Mouse (Mus musculus): ENCODE results near the gene Cep83.

Gene Cep83

GRCm38 (mm10) chr10:94825951-94826350, 137.5 kb downstream of the Cep83 start:
- in situ Hi-C loops (cut with MboI; ENCODE audit: low sequenced_read_pairs) = no loop called here

GRCm38 (mm10) chr10:94826436-94826835, 138.0 kb downstream of the Cep83 start:
- in situ Hi-C loops (cut with MboI; ENCODE audit: low sequenced_read_pairs) = no loop called here

GRCm38 (mm10) chr10:94827325-94827724, 138.9 kb downstream of the Cep83 start:
- in situ Hi-C loops (cut with MboI; ENCODE audit: low sequenced_read_pairs) = no loop called here

GRCm38 (mm10) chr10:94827890-94828733, 139.7 kb downstream of the Cep83 start:
- in situ Hi-C loops (cut with MboI; ENCODE audit: low sequenced_read_pairs) = no loop called here

- in situ Hi-C loops (cut with MboI; ENCODE audit: low sequenced_read_pairs) = no loop called here
These were observed 140.3 kb downstream of the Cep83 start for GRCm38 (mm10) chr10:94828734-94829230.

- in situ Hi-C loops (cut with MboI; ENCODE audit: low sequenced_read_pairs) = no loop called here
These were observed 141.0 kb downstream of the Cep83 start for GRCm38 (mm10) chr10:94829407-94829806.

GRCm38 (mm10) chr10:94835874-94836273, 147.4 kb downstream of the Cep83 start:
- in situ Hi-C loops (cut with MboI; ENCODE audit: low sequenced_read_pairs) = no loop called here
